Mouse (Mus musculus) limb, embryonic 14.5 days (tissue): ENCODE measurements around the gene Crlf3. TPM values are rescaled to one million over a fixed set of nuclear protein-coding genes. Genes with fewer than 3 reads are reported as not detected.
A peak's percentile ranks its signal among the peaks of the same experiment; 100 is the strongest.

Source experiments
- ATAC-seq: fragments of 200-750 bp; cut with Nextera tagmentation; 2 replicates; pipeline ENCODE4 v1.8.0; 2017; ENCODE audit warnings: low read depth, moderate number of reproducible peaks, moderate TSS enrichment; ENCODE audit not compliant: low FRiP score
- DNase-seq: peaks from one replicate; pipeline ENCODE4 v3.0.0-alpha.2; 2015; ENCODE audit warnings: low spot score
- H3K27ac ChIP-seq: fragments of 300-500 bp; sonication (generic); replicated peaks from 2 replicates; pipeline ENCODE4 v1.5.1; 2014; ENCODE audit warnings: low read depth, mild to moderate bottlenecking, low read length, moderate library complexity, mixed read lengths
- H3K27me3 ChIP-seq: fragments of 300-500 bp; sonication (generic); 2 replicates; pipeline ENCODE4 v1.6.1; 2014; ENCODE audit warnings: low read length, mixed read lengths; ENCODE audit not compliant: control insufficient read depth, insufficient read depth
- H3K36me3 ChIP-seq: fragments of 300-500 bp; sonication (generic); 2 replicates; pipeline ENCODE4 v1.6.1; 2014; ENCODE audit warnings: mild to moderate bottlenecking, low read length, moderate library complexity, mixed read lengths; ENCODE audit not compliant: control insufficient read depth, insufficient read depth
- H3K4me1 ChIP-seq: fragments of 300-500 bp; sonication (generic); 2 replicates; pipeline ENCODE4 v1.6.1; 2014; ENCODE audit warnings: antibody characterized with exemption, low read length, mixed read lengths; ENCODE audit not compliant: control insufficient read depth, insufficient read depth
- H3K4me2 ChIP-seq: fragments of 300-500 bp; sonication (generic); replicated peaks from 2 replicates; pipeline ENCODE4 v1.6.1; 2014; ENCODE audit warnings: low read depth, mild to moderate bottlenecking, low read length, moderate library complexity; ENCODE audit not compliant: severe bottlenecking
- H3K4me3 ChIP-seq: fragments of 300-500 bp; sonication (generic); replicated peaks from 2 replicates; pipeline ENCODE4 v1.5.1; 2014; ENCODE audit warnings: low read length
- H3K9ac ChIP-seq: fragments of 300-500 bp; sonication (generic); 2 replicates; pipeline ENCODE4 v1.6.1; 2014; ENCODE audit warnings: mild to moderate bottlenecking, low read depth, low read length, moderate library complexity; ENCODE audit not compliant: severe bottlenecking
- H3K9me3 ChIP-seq: fragments of 300-500 bp; sonication (generic); 2 replicates; pipeline ENCODE4 v1.6.1; 2016; ENCODE audit warnings: low read length; ENCODE audit not compliant: control insufficient read depth
- POLR2A ChIP-seq: fragments of 200-500 bp; IDR thresholded peaks from 2 replicates; pipeline ENCODE4 v1.8.0; 2012; ENCODE audit warnings: inconsistent platforms, mild to moderate bottlenecking, moderate library complexity, borderline replicate concordance; ENCODE audit not compliant: insufficient read depth, insufficient read length; ENCODE audit errors: extremely low read depth
- WGBS: fragments of 180-500 bp; shearing (Covaris S2); extraction: QIAGEN DNeasy Blood & Tissue Kit; methylation state at CpG from one replicate; pipeline ENCODE4 v1.1.7; 2014; 5-methylcytosine and 5-hydroxymethylcytosine counted together
- polyA plus RNA-seq, 2 experiments: library from polyadenylated mRNA; depleted of rRNA in 1 of 2; stranded (reverse) in 1 of 2; unstranded in 1 of 2; fragments of >200 nt; fragmentation: Nextera tagmentation in 1 of 2; extraction: Ambion mirVana in 1 of 2; gene quantifications; 2 replicates each; pipeline versions ENCODE4 v1.2.1 to v1.2.3; 2012 to 2014

Gene Crlf3
- polyA plus RNA-seq, 2 experiments, result 34.9 to 44.1 TPM

DNA sequence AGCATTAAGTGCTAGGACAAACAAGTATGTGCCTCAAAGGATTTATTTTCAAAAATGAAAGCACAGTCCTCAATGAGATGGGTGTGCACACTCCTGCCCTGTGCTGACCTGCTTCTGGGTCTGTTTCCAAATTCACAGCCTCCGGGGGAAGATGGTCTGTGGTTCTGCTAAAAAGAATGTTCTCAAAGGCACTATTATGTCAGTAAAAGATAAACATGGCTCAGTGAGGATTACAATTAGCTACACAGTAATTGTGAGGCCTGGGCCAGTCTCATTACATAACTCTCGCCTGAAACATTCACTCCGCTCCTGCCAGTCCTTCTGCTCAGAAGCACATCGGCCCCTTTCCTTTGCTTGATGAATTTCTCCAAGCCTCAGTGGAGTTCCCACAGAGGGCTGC lies 18.6 kb downstream of the Crlf3 start:
- Histone ChIP-seq H3K4me1 (no peaks in the 10 kb centered on the region), H3K27me3 (no peaks in the 10 kb centered on the region), H3K36me3 (peaks cover 51% of the 10 kb centered on the region), H3K4me2 (no peak overlapping the region), H3K27ac (no peak overlapping the region), H3K9me3 (no peaks in the 10 kb centered on the region), H3K4me3 (no peak overlapping the region), H3K9ac (no peak overlapping the region)
- TF ChIP-seq POLR2A, result no peak
- ATAC-seq (no peak), DNase-seq (no peak)
- 77% methylated on average over 4 of the region's 4 CpGs for WGBS

DNA sequence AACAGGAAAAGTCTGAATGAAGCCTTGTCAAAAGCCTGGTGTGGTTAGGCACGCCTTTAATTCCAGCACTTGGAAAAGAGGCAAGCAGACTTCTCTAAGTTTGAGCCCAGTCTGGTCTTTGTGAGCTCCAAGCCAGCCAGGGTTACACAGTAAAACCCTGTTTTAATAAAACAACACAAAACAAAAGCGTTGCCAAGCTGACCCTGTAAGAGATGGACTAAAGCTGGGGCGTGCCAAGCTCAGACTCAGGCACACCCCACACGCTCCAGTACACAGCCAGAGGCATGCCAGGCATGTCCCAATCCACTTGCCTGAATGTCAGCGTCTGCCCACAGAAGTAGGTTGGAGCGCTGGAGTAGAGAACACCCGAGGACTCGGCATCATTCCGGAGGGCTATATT lies 24.6 kb downstream of the Crlf3 start:
- Histone ChIP-seq H3K4me3 (no peak overlapping the region), H3K4me1 (no peaks in the 10 kb centered on the region), H3K27me3 (no peaks in the 10 kb centered on the region), H3K9me3 (no peaks in the 10 kb centered on the region), H3K9ac (no peak overlapping the region), H3K27ac (no peak overlapping the region), H3K4me2 (no peak overlapping the region), H3K36me3 (peaks cover 77% of the 10 kb centered on the region)
- no peak for TF ChIP-seq POLR2A
- DNase-seq (no peak), ATAC-seq (no peak)
- 95% methylated on average over 9 of the region's 9 CpGs for WGBS

DNA sequence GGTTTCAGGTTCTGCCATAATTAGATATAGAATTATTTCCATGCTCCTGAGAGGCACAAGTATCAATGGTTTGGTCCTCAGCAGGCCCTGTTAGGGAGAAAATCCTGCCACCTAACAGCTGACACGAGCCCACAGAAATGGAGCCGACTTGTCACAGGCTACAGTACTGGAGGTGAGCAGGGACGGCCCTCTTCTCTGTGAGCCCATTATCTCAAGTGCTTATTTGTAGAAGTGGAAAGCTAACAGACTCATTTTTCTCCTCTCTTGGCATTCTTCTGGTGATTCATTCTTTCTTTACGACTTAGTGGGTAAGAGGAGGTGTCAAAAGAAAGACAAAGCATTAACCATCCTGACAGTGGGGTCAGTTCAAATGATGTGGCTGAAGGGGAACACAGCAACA lies 26.1 kb downstream of the Crlf3 start:
- Histone ChIP-seq H3K4me1 (peaks cover 3% of the 10 kb centered on the region; the same call in 1 of the 2 replicates), H3K9me3 (no peaks in the 10 kb centered on the region), H3K9ac (no peak overlapping the region), H3K4me2 (no peak overlapping the region), H3K27me3 (no peaks in the 10 kb centered on the region), H3K27ac (no peak overlapping the region), H3K36me3 (peaks cover 67% of the 10 kb centered on the region), H3K4me3 (no peak overlapping the region)
- DNase-seq (no peak), ATAC-seq (no peak)
- WGBS, result 77% methylated on average over 4 of the region's 4 CpGs
- TF ChIP-seq POLR2A, result no peak

DNA sequence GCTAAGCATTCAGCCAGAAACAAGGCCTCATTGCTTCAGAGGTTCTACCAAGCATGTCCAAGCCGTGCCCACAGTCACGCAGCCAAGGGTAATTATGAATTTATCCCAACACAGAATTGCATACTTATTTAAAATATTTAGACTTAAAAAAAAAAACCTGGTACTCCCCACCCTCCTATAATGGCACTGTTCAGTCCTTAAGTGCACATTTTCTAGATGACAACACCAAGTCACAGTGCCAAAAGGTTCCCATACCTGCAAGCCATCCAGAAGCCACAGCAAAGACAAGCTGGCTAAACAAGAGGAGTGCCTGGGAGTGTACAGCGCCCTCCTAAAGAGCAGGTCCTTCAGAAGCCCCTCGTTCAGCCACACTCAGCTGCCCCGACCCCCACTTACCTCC lies 27.6 kb downstream of the Crlf3 start:
- no peaks in the 10 kb centered on the region for H3K27me3 ChIP-seq
- H3K36me3 ChIP-seq, result peaks cover 62% of the 10 kb centered on the region
- WGBS, result 90% methylated on average over 5 of the region's 5 CpGs
- H3K9me3 ChIP-seq, result no peaks in the 10 kb centered on the region
- no peak overlapping the region for H3K27ac ChIP-seq
- no peak for TF ChIP-seq POLR2A
- peaks cover 3% of the 10 kb centered on the region; the same call in 1 of the 2 replicates for H3K4me1 ChIP-seq
- ATAC-seq (no peak), DNase-seq (no peak)
- no peak overlapping the region for H3K4me2 ChIP-seq
- H3K4me3 ChIP-seq, result no peak overlapping the region
- H3K9ac ChIP-seq, result no peak overlapping the region

GRCm38 (mm10) chr11:80052456-80052855 lies 28.3 kb downstream of the Crlf3 start:
- Histone ChIP-seq H3K9me3 (no peaks in the 10 kb centered on the region), H3K36me3 (peaks cover 61% of the 10 kb centered on the region), H3K4me1 (peaks cover 3% of the 10 kb centered on the region; the same call in 1 of the 2 replicates), H3K27ac (no peak overlapping the region), H3K27me3 (no peaks in the 10 kb centered on the region), H3K9ac (no peak overlapping the region), H3K4me3 (no peak overlapping the region), H3K4me2 (no peak overlapping the region)
- 63% methylated on average over 7 of the region's 7 CpGs for WGBS
- DNase-seq (no peak), ATAC-seq (no peak)
- TF ChIP-seq POLR2A, result no peak

- Histone ChIP-seq H3K4me2 (no peak overlapping the region), H3K9me3 (no peaks in the 10 kb centered on the region), H3K4me1 (peaks cover 3% of the 10 kb centered on the region; the same call in 1 of the 2 replicates), H3K36me3 (peaks cover 56% of the 10 kb centered on the region), H3K27ac (no peak overlapping the region), H3K9ac (no peak overlapping the region), H3K4me3 (no peak overlapping the region), H3K27me3 (no peaks in the 10 kb centered on the region)
- DNase-seq (peak; percentile 20), ATAC-seq (peak; percentile 53; the same call in 1 of the 2 replicates)
- TF ChIP-seq POLR2A, result no peak
- 27% methylated on average over 2 of the region's 2 CpGs for WGBS
Measured at GRCm38 (mm10) chr11:80050088-80050487, 30.7 kb downstream of the Crlf3 start.
